Mouse (Mus musculus) heart, postnatal 0 days (tissue): ENCODE data around the gene Slc35e2. TPM values are rescaled to one million over a fixed set of nuclear protein-coding genes. Genes with fewer than 3 reads are reported as not detected.

ENCODE experiments used
- ATAC-seq: fragments of 200-750 bp; cut with Nextera tagmentation; 2 replicates; pipeline ENCODE4 v1.8.0; 2017; ENCODE audit warnings: low read depth, moderate number of reproducible peaks, moderate library complexity; ENCODE audit not compliant: insufficient read depth
- DNase-seq: peaks from one replicate; pipeline ENCODE4 v3.0.0-alpha.2; 2016; ENCODE audit warnings: low spot score
- H3K27ac ChIP-seq: fragments of 300-500 bp; sonication (generic); 2 replicates; pipeline ENCODE4 v1.5.1; 2014; ENCODE audit warnings: low read depth, mild to moderate bottlenecking
- H3K27me3 ChIP-seq: fragments of 300-500 bp; sonication (generic); 2 replicates; pipeline ENCODE4 v1.6.1; 2014; ENCODE audit warnings: low read length, mixed read lengths; ENCODE audit not compliant: control insufficient read depth, insufficient read depth
- H3K36me3 ChIP-seq: fragments of 300-500 bp; sonication (generic); replicated peaks from 2 replicates; pipeline ENCODE4 v1.6.1; 2014; ENCODE audit warnings: low read length, mixed read lengths; ENCODE audit not compliant: control insufficient read depth, insufficient read depth
- H3K4me1 ChIP-seq: fragments of 300-500 bp; sonication (generic); 2 replicates; pipeline ENCODE4 v1.6.1; 2014; ENCODE audit warnings: antibody characterized with exemption; ENCODE audit not compliant: control insufficient read depth, insufficient read depth
- H3K4me2 ChIP-seq: fragments of 300-500 bp; sonication (generic); 2 replicates; pipeline ENCODE4 v1.6.1; 2014; ENCODE audit warnings: low read depth, mild to moderate bottlenecking, low read length, moderate library complexity
- H3K4me3 ChIP-seq: fragments of 300-500 bp; sonication (generic); 2 replicates; pipeline ENCODE4 v1.5.1; 2014; ENCODE audit warnings: low read depth, low read length
- H3K9ac ChIP-seq: fragments of 300-500 bp; sonication (generic); replicated peaks from 2 replicates; pipeline ENCODE4 v1.6.1; 2014; ENCODE audit warnings: low read depth, low read length, mixed read lengths
- H3K9me3 ChIP-seq: fragments of 300-500 bp; sonication (generic); replicated peaks from 2 replicates; pipeline ENCODE4 v1.6.1; 2016; ENCODE audit warnings: low read length; ENCODE audit not compliant: control insufficient read depth
- CTCF ChIP-seq: IDR thresholded peaks from 2 replicates; pipeline ENCODE4 v1.5.1; 2016; ENCODE audit warnings: antibody characterized with exemption, control low read depth, low read depth
- EP300 ChIP-seq: IDR thresholded peaks from 2 replicates; pipeline ENCODE4 v1.6.1; 2016; ENCODE audit warnings: antibody characterized with exemption, low read depth
- WGBS: fragments of 180-500 bp; shearing (Covaris S2); extraction: QIAGEN DNeasy Blood & Tissue Kit; methylation state at CpG from one replicate; pipeline ENCODE4 v1.1.7; 2014; 5-methylcytosine and 5-hydroxymethylcytosine counted together
- polyA plus RNA-seq: library from polyadenylated mRNA; unstranded; fragments of >200 nt; fragmentation: Nextera tagmentation; extraction: Ambion mirVana; gene quantifications from 2 replicates; pipeline ENCODE4 v1.2.1, GENCODE M21; 2015
- total RNA-seq: library from RNA; depleted of rRNA; stranded (reverse); fragments of >200 nt; gene quantifications from 2 replicates; pipeline ENCODE4 v1.2.3, GENCODE M21; 2014; ENCODE audit warnings: low replicate concordance

Gene Slc35e2
- total and polyA plus RNA-seq, 2 experiments from 2014 or later: 4.4 to 11.8 TPM

- 68% methylated on average over 2 of the region's 2 CpGs for WGBS
- H3K4me2 ChIP-seq: no peak overlapping the region
- ATAC-seq: no peak
Observed at GRCm38 (mm10) chr4:155571442-155571841, 29.8 kb upstream of the Slc35e2 start.

GRCm38 (mm10) chr4:155573155-155573554 lies 28.1 kb upstream of the Slc35e2 start:
- DNase-seq (no peak), ATAC-seq (no peak)
- Histone ChIP-seq H3K36me3 (peaks cover 13% of the 10 kb centered on the region), H3K27ac (no peak overlapping the region), H3K27me3 (no peaks in the 10 kb centered on the region), H3K4me2 (no peak overlapping the region), H3K4me1 (0 out of 2 replicates have a peak, but pooled peaks cover 4% of the 10 kb centered on the region), H3K9me3 (no peaks in the 10 kb centered on the region), H3K4me3 (no peak overlapping the region), H3K9ac (no peak overlapping the region)
- WGBS: 87% methylated on average over 2 of the region's 2 CpGs
- TF ChIP-seq CTCF (no peak), EP300 (no peak)

More at GRCm38 (mm10) chr4:155571442-155571841, 29.8 kb upstream of the Slc35e2 start:
- Histone ChIP-seq H3K27ac (no peak overlapping the region), H3K27me3 (no peaks in the 10 kb centered on the region), H3K9ac (no peak overlapping the region), H3K9me3 (no peaks in the 10 kb centered on the region), H3K4me1 (0 out of 2 replicates have a peak, but pooled peaks cover 4% of the 10 kb centered on the region), H3K36me3 (no peaks in the 10 kb centered on the region), H3K4me3 (no peak overlapping the region)
- no peak for TF ChIP-seq CTCF
- TF ChIP-seq EP300: no peak
- no peak for DNase-seq

- 89% methylated on average over 9 of the region's 9 CpGs for WGBS
- ATAC-seq: no peak
- no peak overlapping the region for H3K4me3 ChIP-seq
Observed at GRCm38 (mm10) chr4:155573876-155574275, 27.3 kb upstream of the Slc35e2 start.

GRCm38 (mm10) chr4:155574931-155575330 lies 26.3 kb upstream of the Slc35e2 start:
- WGBS: 66% methylated on average over 11 of the region's 11 CpGs
- DNase-seq (no peak), ATAC-seq (no peak)
- 0 out of 2 replicates have a peak, but pooled peaks cover 4% of the 10 kb centered on the region for H3K4me1 ChIP-seq
- no peaks in the 10 kb centered on the region for H3K9me3 ChIP-seq
- H3K27ac ChIP-seq: no peak overlapping the region
- H3K4me2 ChIP-seq: no peak overlapping the region
- TF ChIP-seq EP300: no peak
- no peak for TF ChIP-seq CTCF
- peaks cover 27% of the 10 kb centered on the region for H3K36me3 ChIP-seq
- H3K9ac ChIP-seq: no peak overlapping the region
- H3K4me3 ChIP-seq: no peak overlapping the region
- no peaks in the 10 kb centered on the region for H3K27me3 ChIP-seq

More at GRCm38 (mm10) chr4:155573876-155574275, 27.3 kb upstream of the Slc35e2 start:
- no peak overlapping the region for H3K9ac ChIP-seq
- TF ChIP-seq CTCF: no peak
- H3K27ac ChIP-seq: no peak overlapping the region
- no peaks in the 10 kb centered on the region for H3K9me3 ChIP-seq
- H3K27me3 ChIP-seq: no peaks in the 10 kb centered on the region
- 0 out of 2 replicates have a peak, but pooled peaks cover 4% of the 10 kb centered on the region for H3K4me1 ChIP-seq
- H3K36me3 ChIP-seq: peaks cover 20% of the 10 kb centered on the region
- no peak for DNase-seq
- H3K4me2 ChIP-seq: no peak overlapping the region

- ATAC-seq: no peak
- 88% methylated on average over 8 of the region's 8 CpGs for WGBS
- no peak for TF ChIP-seq EP300
- TF ChIP-seq CTCF: no peak
Observed at GRCm38 (mm10) chr4:155575521-155575920, 25.7 kb upstream of the Slc35e2 start.

GRCm38 (mm10) chr4:155577132-155577531 lies 24.1 kb upstream of the Slc35e2 start:
- TF ChIP-seq EP300: no peak
- TF ChIP-seq CTCF: no peak
- Histone ChIP-seq H3K36me3 (peaks cover 27% of the 10 kb centered on the region), H3K27ac (no peak overlapping the region), H3K9me3 (no peaks in the 10 kb centered on the region), H3K4me2 (no peak overlapping the region), H3K4me1 (no peaks in the 10 kb centered on the region), H3K4me3 (no peak overlapping the region), H3K9ac (no peak overlapping the region), H3K27me3 (no peaks in the 10 kb centered on the region)
- ATAC-seq (no peak), DNase-seq (no peak)
- 87% methylated on average over 9 of the region's 9 CpGs for WGBS

More at GRCm38 (mm10) chr4:155575521-155575920, 25.7 kb upstream of the Slc35e2 start:
- Histone ChIP-seq H3K36me3 (peaks cover 27% of the 10 kb centered on the region), H3K4me3 (no peak overlapping the region), H3K4me2 (no peak overlapping the region), H3K9me3 (no peaks in the 10 kb centered on the region), H3K9ac (no peak overlapping the region), H3K27ac (no peak overlapping the region), H3K27me3 (no peaks in the 10 kb centered on the region), H3K4me1 (0 out of 2 replicates have a peak, but pooled peaks cover 4% of the 10 kb centered on the region)
- no peak for DNase-seq
